Mouse (Mus musculus) telencephalon, adult 2 months (tissue): ENCODE results near the gene Arhgap15.

Experiments
- DNase-seq: peaks from one replicate; pipeline ENCODE4 v3.0.0-alpha.2; 2011; ENCODE audit warnings: low read depth, low spot score

Gene Arhgap15

DNA sequence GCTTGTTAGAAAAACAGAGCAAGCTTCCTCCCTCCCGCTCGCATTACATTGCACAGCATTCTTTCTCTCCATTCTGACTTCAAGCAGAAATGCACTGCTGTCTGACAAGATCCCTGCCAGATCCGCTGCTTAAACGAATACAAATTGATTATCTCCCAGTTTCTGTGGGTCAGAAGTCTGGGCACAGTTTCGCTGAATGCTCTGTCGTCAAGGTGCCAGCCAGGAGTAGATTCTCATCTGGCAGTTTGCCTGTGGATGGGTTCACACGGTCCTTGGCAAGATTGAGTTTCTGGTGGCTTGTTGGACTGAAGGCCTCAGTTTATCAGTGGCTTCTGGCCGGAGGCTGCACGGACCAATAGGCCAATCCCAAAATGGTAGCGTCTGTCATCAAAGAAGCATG is 435.9 kb downstream of the Arhgap15 start:
- no peak for DNase-seq

DNA sequence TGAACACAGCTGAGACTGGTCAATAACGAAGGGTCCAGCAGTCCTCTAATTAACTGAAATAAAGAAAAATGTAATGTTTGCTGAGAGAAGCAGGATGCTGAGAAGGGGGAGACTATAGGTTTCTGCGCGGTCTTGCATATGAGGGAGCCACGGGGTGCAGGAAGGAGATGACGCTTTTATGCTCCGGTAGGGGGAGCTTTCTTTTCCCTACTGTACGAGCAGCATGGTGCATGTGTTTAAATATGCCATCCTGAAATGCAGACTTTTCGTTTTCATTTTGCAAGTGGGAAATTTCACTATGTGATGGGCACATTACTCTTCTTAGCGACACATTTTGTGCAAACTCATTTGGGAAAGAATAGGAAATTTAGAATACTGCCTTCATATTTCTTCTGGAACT is 442.1 kb downstream of the Arhgap15 start:
- peak; percentile 18 for DNase-seq

DNA sequence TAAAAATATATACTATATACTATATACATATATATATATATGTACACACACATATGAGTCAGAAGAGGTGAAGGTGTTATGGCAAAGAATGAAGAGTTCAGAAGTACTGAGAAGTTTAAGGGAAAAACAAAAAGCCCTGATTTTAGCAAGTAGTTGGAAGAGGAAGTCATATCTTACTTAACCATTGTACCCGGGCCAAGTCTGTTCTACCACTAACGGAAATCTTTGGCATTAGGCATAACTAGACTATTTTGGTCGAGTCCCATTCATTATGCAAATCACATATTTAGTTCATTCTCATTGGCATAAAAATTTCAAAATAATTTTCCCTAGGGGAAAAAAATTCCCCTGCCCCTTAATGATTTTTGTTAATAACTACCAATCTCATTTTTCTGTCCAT is 443.4 kb downstream of the Arhgap15 start:
- DNase-seq: no peak

DNA sequence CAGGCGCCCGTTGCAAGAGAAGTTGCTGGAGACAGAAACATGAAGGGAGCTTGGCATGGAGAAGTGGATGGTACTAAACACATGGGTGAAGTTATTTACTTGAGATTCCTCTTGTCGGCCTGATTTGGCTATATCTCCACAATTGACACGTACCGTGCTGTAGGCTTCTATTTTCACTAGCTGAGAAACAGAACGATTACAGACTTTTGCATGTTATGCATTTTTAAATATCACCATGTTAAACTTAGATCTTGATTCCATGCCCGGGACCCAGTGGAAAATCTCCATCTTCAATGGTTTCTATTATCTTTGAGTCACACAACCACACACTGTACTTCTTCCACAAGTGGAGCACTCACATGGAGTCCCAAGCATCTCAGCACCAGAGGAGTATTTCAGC is 466.9 kb downstream of the Arhgap15 start:
- peak; percentile 72 for DNase-seq

DNA sequence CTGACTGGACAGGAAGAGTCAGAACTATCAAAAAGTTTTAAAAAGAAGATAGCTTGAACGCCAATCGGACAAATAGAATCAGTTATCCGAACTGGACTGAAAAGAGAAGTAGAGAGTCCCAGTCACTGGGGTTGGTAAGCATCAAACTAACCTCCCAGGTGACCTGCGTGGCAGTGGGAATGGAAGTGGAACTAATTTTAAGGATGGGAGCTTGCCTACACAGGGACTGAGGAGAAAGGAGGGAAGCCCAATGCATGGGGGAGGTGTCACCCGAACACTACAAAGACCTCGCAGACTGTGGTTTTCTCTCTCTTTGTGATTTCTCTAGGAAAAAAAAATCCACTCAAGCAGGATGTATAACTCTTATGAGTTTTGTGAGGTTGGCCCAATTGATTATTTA is 469.2 kb downstream of the Arhgap15 start:
- no peak for DNase-seq

DNA sequence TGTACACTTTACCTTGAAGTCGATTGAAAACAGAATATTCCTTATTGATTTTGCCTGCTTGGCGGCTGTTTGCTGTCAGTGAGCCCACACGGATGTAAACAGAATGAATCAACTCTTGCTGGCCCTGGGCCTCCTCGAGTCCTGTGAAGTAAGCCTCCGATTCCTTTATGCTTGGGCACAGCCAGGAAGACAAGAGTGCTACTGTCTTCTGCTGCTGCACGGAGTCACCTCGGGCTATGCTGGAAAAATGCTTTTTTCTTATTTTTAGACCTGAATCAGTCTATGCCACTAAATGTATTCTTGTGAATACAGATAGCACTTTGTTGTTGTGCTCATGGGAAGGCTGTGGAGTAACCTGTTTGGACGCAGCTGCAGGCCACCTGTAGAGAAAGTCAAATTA is 469.7 kb downstream of the Arhgap15 start:
- DNase-seq: no peak

DNA sequence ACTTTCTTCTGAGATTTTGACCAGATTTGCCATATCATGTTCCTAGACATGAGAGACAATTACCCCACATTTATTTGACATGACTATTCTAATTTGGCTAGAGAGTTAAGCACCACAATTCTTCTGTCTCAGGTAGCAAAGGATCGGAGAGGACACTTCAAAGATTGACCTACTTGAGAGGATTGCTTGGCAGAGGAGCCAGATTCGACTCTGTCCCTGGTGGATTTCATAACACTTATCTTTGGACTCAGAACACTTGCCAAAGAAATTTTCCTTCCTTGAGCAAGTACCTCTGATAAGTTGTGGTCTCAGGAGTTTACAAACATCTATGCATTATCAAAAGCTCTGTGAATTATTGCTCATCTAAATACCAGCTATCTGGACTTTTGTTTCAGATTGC is 473.1 kb downstream of the Arhgap15 start:
- DNase-seq: no peak

DNA sequence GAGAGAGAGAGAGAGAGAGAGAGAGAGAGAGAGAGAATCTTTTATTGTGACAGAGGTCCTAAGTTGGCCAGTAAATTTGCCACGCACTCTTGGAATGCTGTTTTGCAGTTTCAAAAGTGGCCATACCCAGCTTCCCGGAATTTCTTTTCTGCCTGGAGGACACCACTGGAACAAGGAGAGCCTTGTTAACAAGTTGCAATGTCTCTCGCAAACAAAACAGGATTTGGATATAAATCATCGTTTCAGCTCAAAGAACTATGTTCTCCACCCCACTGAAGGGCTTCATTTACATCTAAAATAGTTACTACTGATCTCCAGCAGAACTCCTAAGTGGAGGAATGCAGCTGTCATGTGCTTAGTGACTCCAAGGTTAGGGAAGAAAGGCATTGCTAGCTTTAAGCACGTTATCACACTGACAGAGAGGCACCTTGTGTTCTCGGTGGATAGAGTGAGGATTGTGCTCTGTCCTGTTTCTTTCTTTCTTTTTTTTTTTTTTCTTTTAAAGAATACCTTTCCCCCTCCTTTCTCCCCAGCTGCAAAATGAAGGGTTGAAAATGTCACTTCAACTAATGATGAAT is 473.6 kb downstream of the Arhgap15 start:
- DNase-seq: no peak

DNA sequence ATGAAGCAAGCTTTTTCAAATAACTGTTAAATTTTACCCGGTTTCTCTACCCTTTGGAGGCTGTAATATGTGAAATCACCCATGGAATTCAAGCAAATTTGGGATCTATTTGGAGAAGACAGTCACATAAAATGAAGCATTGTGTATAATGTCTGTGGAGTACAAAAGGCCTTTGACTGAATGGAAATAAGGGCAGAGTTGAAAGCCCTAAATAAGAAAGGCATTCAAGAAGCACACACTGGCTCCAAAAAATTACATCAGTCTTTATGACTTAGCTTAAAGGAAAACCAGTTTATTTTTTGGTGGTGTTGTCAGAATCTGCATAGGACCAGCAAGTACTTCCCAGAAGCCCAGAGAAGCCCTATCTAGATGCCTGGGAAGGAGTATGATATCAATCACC is 486.2 kb downstream of the Arhgap15 start:
- peak; percentile 47 for DNase-seq

DNA sequence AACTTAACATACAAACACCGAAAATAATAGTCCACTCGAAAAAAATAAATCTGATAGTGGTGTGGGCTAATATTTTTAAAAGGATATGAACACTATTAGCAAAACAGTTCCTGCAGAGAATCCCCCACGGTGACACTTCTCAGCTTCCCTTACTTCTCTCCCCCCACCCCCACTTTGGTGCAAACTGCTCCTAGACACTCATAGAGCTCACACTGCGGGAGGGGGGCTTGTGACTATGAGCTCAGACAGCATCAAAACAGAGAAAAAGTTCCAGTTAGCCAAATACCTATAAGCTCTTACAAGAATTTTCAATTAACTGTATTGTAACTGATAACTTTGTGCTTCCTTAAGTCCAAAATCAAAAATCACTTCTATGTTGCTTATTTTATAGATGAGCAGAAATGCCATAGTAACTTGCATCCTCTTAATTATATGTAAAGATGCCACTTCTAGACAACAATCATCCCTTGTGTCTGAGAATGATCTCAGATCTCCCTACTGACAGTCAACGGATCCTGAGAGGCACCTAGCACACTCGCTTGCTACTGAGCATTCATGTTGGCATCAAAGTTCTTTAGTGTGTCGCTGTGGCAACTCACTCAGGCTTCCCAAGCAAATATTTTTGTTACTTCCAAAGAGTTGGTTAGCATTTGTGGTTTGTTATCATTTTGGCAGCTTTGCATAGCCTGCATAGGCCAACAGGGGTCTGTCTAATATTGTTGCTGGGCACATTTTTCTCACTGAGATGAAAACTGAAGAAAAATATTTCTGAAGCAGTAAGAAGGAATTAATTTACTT is 493.2 kb downstream of the Arhgap15 start:
- DNase-seq: no peak

DNA sequence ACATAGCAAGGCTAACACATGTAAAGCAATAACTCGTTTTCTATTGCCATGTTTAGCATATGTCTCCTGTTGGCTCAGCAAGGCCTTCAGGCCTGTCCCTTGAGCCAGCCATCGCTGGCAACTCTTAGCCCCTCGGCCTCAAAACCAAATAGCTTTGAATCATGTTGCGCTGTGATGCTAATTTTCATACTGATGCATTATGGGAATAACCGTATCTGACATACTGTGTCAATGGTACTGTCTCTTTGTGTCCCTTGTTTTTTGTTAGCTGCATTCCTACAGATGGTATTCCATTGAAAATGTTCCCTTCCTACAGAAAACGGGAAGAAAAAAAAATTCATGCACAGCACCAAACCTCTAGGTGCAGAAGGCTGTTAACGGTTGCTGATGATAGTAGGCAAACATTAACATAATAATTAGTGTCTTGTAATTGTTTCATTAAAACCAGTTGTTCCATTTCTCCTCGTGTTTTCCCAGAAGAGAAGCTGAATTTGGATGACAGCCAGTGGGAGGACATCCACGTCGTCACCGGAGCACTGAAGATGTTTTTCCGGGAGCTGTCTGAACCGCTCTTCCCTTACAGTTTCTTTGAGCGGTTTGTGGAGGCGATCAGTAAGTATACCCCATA is 494.1 kb downstream of the Arhgap15 start:
- peak; percentile 60 for DNase-seq

DNA sequence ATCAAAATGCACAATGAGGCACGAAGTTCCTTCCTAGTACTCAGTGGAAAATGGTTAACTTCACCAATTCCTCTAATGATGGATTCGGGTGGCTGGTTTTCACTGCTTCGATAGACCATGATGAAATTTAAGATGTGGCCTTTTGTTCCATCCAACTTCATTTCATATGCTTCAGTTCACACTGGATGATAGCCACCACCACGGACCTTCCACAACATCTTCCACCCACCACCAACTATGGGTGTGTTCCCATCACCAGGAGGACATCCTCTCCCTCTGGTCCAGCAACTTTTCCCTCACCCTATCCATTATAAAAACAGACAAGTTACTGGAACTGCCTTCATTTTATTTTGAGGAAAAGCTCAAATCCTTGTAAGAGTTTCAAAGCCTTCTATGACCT is 506.7 kb downstream of the Arhgap15 start:
- no peak for DNase-seq

DNA sequence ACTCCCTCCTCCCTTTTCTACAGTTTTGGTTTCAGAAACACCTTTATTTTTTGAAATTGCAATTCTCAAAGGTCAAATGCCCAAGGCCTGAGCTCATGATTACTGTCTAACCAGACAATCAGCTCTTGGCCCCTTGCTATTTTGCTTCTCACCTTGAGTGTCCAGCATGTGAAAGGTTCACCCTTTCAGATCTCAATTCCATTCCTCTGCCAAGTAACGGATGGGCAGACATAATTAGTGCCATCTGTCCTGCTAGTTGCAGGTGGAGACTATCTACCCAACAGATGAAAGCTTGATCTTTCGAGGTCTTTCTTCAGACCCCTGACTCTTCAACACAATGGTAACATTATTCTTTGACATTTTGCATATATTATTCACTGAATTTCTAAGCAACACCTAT is 509.3 kb downstream of the Arhgap15 start:
- no peak for DNase-seq

DNA sequence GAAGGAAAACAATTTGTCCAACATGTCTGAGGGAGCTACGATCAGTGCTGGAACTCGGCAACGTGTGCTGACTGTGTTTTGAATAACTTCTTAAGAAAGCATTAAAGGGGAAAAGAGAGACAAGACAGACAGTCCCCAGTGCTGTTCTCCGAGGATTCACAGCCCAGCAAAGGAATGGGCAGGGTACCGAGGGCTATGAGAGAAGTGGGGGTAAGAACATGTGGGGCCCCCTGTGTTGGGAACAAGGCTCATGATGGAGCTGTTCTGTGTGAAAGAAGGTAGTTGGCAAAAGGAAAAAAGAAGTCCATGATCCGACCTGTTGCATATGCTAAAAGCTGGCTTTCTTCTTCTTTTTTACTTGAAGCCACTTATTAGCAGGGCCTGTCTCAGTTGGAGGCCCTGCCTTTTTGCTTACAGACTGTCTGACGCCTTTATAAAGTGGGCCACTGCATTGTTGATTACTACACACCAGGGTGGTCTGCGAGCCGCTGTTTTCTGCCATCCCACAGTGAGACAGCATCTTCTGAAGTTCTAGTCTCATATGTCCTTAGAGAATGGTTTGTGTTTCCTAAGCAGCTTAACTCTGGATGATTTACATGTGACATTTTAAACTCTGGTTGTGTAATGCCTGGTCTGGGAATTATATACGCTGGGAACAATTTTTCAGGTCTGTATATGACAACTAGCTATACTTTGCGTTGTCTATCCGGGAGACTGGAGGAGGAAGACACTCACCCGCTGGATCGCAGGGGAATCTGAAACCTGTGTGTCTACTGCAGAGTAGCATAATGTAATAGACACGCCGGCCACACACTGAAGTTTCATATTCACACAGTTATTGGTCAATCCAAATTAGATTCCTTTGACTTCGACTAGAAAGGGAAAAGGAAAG is 523.1 kb downstream of the Arhgap15 start:
- no peak for DNase-seq

DNA sequence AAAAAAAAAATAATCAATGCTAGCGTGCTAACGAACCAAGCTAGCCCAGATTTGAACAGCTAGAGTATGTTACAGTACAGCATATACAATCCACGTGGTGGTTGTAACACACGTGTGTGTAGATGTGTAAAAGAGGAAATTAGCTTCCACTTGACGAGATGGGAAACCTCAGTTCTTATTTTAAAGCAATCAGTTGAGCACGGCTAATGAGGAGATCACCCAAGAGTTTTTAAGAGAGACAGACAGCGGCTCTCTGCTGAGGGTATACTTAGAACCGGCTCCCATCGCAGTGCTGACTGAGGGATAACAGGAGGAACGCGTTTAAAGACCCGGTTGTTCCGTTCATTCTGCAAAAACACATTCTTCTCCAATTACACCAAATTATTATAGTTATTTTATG is 524.0 kb downstream of the Arhgap15 start:
- DNase-seq: no peak

DNA sequence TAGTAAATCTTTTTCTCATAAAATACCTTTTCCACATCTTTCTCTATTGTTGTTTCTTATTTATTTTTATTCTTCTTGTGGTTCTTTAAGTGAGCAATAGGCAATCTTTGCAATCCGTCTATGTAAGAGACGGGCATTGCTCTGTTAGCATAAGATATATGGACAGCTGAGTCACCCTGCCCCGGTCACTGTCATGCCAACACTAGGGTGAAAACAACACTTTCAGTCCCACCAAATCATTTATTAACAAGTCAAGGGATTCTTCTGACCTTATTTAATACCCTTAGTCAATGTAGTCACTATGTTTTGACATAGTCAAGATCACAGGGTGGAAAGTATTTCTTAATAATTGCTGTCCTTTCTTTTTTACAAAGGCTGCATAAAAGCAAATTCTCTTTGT is 525.8 kb downstream of the Arhgap15 start:
- no peak for DNase-seq

DNA sequence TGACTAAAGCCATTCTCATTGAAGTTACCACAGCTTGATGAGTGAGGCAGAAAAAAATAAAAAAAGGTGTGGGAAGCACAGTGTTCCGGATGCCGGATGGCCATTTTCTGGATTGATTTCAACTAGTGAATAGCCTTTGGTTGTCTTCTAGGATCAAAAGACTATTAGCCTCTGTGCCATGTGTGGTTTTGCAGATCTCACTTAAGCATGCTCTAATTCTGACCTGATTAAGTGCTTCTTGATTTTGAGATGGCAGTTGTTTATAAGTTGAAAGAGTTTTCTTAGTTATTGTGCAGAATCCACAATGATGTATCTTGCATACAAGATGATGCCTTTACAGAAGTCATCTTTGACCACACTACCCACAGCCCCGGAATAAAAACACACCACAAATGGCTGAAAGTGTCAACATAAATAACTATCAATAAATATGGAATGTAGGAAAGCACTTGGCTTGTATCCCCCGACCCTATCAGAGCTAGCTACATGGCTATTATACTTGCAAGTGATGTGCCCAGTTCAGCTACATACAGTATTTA is 537.6 kb downstream of the Arhgap15 start:
- no peak for DNase-seq

DNA sequence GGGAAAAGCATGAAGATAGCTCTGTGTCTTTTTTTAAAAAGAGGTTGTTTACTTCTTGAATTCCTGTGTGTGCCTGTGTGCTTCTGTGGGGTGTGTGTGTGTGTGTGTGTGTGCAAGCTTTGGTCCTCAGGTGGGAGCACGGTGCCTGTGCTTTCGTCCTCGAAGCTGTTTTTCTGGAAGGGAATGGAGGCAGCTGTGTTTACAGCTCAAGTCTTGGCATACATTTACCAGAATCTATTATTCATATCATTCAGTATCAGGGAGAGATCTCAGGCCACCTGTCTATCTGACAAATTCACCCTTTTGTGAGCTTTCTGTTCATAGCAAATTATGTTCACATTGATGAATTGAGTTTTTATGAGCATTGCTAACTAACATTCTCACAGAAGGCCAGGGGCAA is 550.5 kb downstream of the Arhgap15 start:
- DNase-seq: no peak

DNA sequence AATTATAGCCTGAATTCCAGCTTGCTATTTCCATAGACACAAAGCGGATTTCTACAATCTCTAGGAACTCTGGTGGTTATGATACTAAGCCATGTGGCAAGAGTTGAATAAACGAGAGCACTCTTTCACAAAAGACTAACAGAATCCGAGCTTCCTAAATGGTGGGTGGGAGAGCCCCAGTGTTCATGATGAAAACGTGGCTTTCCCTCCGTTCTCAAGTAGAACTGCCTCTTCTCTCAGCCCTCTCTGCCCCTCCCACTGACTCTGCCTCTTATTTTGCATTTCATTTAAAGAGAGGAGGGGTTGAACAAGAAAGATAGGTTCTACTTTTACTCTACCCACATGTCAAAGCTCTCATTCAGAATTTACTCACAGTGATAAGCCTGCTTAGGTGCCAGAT is 551.3 kb downstream of the Arhgap15 start:
- no peak for DNase-seq

DNA sequence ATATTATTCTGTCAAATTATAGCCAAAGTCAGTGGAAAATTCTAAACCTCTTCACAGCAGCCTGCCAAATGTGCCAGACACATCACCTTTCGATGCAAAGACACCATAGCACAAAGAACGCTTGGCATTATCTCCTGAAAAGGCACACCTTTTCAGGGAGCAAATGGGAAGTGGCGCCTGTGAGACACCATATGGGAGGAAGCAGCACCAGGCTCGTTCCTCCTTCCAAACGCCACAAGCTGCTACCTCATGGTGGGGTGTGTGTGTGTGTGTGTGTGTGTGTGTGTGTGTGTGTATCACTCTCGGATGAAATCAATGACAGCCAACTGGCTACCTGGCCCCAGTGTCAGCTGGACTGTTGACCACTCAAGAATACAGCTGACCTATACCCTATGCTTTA is 551.8 kb downstream of the Arhgap15 start:
- DNase-seq: no peak

DNA sequence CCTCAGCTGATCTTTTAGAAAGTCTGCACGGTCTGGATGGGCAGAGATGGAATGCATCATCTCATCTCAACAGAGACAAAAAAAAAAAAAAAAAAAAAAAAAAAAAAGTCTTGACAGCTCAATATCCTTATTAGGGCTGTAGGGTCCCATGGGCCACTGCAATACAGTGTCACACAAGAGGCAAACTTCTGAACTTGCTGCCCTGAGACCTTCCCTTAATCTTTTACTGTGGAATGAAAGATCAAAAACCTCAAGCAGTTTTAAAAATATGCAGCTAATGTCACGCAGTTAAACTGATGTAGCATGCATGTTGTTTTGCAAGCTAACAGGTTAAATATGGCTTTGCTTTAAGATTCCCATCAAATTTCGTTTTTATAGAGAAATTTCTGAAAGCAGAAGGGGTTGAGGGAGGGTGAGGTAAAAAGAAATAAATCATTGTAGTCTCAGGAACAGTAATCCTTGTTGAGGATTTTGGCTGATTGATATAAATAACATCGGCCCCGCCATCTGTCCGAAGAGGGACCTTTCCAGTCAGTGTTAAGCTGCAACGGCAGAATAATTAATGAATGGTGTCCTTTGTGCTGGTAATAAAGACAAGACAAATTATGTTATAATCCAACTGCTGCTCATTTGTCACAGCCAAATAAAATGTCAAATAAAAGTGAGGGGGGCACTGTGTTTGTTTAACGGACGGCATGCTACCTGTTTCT is 555.8 kb downstream of the Arhgap15 start:
- no peak for DNase-seq
